Mouse (Mus musculus) limb, embryonic 14.5 days (tissue): Measurements from ENCODE around the gene Rela. TPM values are rescaled to one million over a fixed set of nuclear protein-coding genes. Genes with fewer than 3 reads are reported as not detected.

Experiments used
- ATAC-seq: fragments of 200-750 bp; cut with Nextera tagmentation; 2 replicates; pipeline ENCODE4 v1.8.0; 2017; ENCODE audit warnings: low read depth, moderate number of reproducible peaks, moderate TSS enrichment; ENCODE audit not compliant: low FRiP score
- DNase-seq: peaks from one replicate; pipeline ENCODE4 v3.0.0-alpha.2; 2015; ENCODE audit warnings: low spot score
- H3K27ac ChIP-seq: fragments of 300-500 bp; sonication (generic); replicated peaks from 2 replicates; pipeline ENCODE4 v1.5.1; 2014; ENCODE audit warnings: low read depth, mild to moderate bottlenecking, low read length, moderate library complexity, mixed read lengths
- H3K27me3 ChIP-seq: fragments of 300-500 bp; sonication (generic); 2 replicates; pipeline ENCODE4 v1.6.1; 2014; ENCODE audit warnings: low read length, mixed read lengths; ENCODE audit not compliant: control insufficient read depth, insufficient read depth
- H3K36me3 ChIP-seq: fragments of 300-500 bp; sonication (generic); 2 replicates; pipeline ENCODE4 v1.6.1; 2014; ENCODE audit warnings: mild to moderate bottlenecking, low read length, moderate library complexity, mixed read lengths; ENCODE audit not compliant: control insufficient read depth, insufficient read depth
- H3K4me1 ChIP-seq: fragments of 300-500 bp; sonication (generic); 2 replicates; pipeline ENCODE4 v1.6.1; 2014; ENCODE audit warnings: antibody characterized with exemption, low read length, mixed read lengths; ENCODE audit not compliant: control insufficient read depth, insufficient read depth
- H3K4me2 ChIP-seq: fragments of 300-500 bp; sonication (generic); replicated peaks from 2 replicates; pipeline ENCODE4 v1.6.1; 2014; ENCODE audit warnings: low read depth, mild to moderate bottlenecking, low read length, moderate library complexity; ENCODE audit not compliant: severe bottlenecking
- H3K4me3 ChIP-seq: fragments of 300-500 bp; sonication (generic); replicated peaks from 2 replicates; pipeline ENCODE4 v1.5.1; 2014; ENCODE audit warnings: low read length
- H3K9ac ChIP-seq: fragments of 300-500 bp; sonication (generic); 2 replicates; pipeline ENCODE4 v1.6.1; 2014; ENCODE audit warnings: mild to moderate bottlenecking, low read depth, low read length, moderate library complexity; ENCODE audit not compliant: severe bottlenecking
- H3K9me3 ChIP-seq: fragments of 300-500 bp; sonication (generic); 2 replicates; pipeline ENCODE4 v1.6.1; 2016; ENCODE audit warnings: low read length; ENCODE audit not compliant: control insufficient read depth
- POLR2A ChIP-seq: fragments of 200-500 bp; IDR thresholded peaks from 2 replicates; pipeline ENCODE4 v1.8.0; 2012; ENCODE audit warnings: inconsistent platforms, mild to moderate bottlenecking, moderate library complexity, borderline replicate concordance; ENCODE audit not compliant: insufficient read depth, insufficient read length; ENCODE audit errors: extremely low read depth
- WGBS: fragments of 180-500 bp; shearing (Covaris S2); extraction: QIAGEN DNeasy Blood & Tissue Kit; methylation state at CpG from one replicate; pipeline ENCODE4 v1.1.7; 2014; 5-methylcytosine and 5-hydroxymethylcytosine counted together
- polyA plus RNA-seq, 2 experiments: library from polyadenylated mRNA; depleted of rRNA in 1 of 2; stranded (reverse) in 1 of 2; unstranded in 1 of 2; fragments of >200 nt; fragmentation: Nextera tagmentation in 1 of 2; extraction: Ambion mirVana in 1 of 2; gene quantifications; 2 replicates each; pipeline versions ENCODE4 v1.2.1 to v1.2.3; 2012 to 2014

The Rela gene
- polyA plus RNA-seq, 2 experiments, result 54.8 to 59.8 TPM

- no peaks in the 10 kb centered on the region for H3K27me3 ChIP-seq
Measured at GRCm38 (mm10) chr19:5666386-5666785, 29.1 kb downstream of the Rela start.

GRCm38 (mm10) chr19:5668372-5668771, 31.1 kb downstream of the Rela start:
- Histone ChIP-seq H3K4me1 (peaks cover 6% of the 10 kb centered on the region; the same call in 1 of the 2 replicates), H3K36me3 (peaks cover 84% of the 10 kb centered on the region), H3K9ac (no peak overlapping the region), H3K27me3 (no peaks in the 10 kb centered on the region), H3K4me3 (no peak overlapping the region), H3K9me3 (no peaks in the 10 kb centered on the region), H3K4me2 (no peak overlapping the region), H3K27ac (no peak overlapping the region)
- DNase-seq (no peak), ATAC-seq (no peak)
- 92% methylated on average over 4 of the region's 4 CpGs for WGBS
- no peak for TF ChIP-seq POLR2A

More at GRCm38 (mm10) chr19:5666386-5666785, 29.1 kb downstream of the Rela start:
- 92% methylated on average over 18 of the region's 18 CpGs for WGBS
- Histone ChIP-seq H3K36me3 (peaks cover 70% of the 10 kb centered on the region), H3K4me3 (no peak overlapping the region), H3K9ac (no peak overlapping the region), H3K27ac (no peak overlapping the region), H3K4me2 (no peak overlapping the region), H3K4me1 (peaks cover 15% of the 10 kb centered on the region), H3K9me3 (no peaks in the 10 kb centered on the region)
- no peak for TF ChIP-seq POLR2A
- DNase-seq, result no peak
- no peak for ATAC-seq

- Histone ChIP-seq H3K4me2 (no peak overlapping the region), H3K9me3 (no peaks in the 10 kb centered on the region), H3K36me3 (peaks cover 94% of the 10 kb centered on the region), H3K27me3 (no peaks in the 10 kb centered on the region), H3K4me1 (no peaks in the 10 kb centered on the region), H3K9ac (no peak overlapping the region), H3K4me3 (no peak overlapping the region), H3K27ac (no peak overlapping the region)
- ATAC-seq (no peak), DNase-seq (no peak)
- no peak for TF ChIP-seq POLR2A
- 85% methylated on average over 4 of the region's 4 CpGs for WGBS
Measured at GRCm38 (mm10) chr19:5680432-5680831, 43.1 kb downstream of the Rela start.

- DNase-seq, result no peak
- no peak for ATAC-seq
- Histone ChIP-seq H3K27ac (no peak overlapping the region), H3K9ac (no peak overlapping the region), H3K9me3 (no peaks in the 10 kb centered on the region), H3K4me3 (no peak overlapping the region), H3K27me3 (no peaks in the 10 kb centered on the region), H3K4me2 (no peak overlapping the region), H3K36me3 (peaks cover 78% of the 10 kb centered on the region), H3K4me1 (no peaks in the 10 kb centered on the region)
- 90% methylated on average over 12 of the region's 12 CpGs for WGBS
- TF ChIP-seq POLR2A, result no peak
Measured at GRCm38 (mm10) chr19:5684236-5684635, 47.0 kb downstream of the Rela start.

GRCm38 (mm10) chr19:5684985-5685384, 47.7 kb downstream of the Rela start:
- H3K36me3 ChIP-seq, result peaks cover 70% of the 10 kb centered on the region
- DNase-seq, result no peak

GRCm38 (mm10) chr19:5685431-5685830, 48.1 kb downstream of the Rela start:
- Histone ChIP-seq H3K4me1 (peaks cover 4% of the 10 kb centered on the region), H3K4me2 (no peak overlapping the region), H3K27ac (no peak overlapping the region), H3K9ac (no peak overlapping the region), H3K36me3 (peaks cover 66% of the 10 kb centered on the region), H3K9me3 (no peaks in the 10 kb centered on the region), H3K4me3 (no peak overlapping the region), H3K27me3 (no peaks in the 10 kb centered on the region)
- 96% methylated on average over 19 of the region's 19 CpGs for WGBS
- DNase-seq (no peak), ATAC-seq (no peak)
- TF ChIP-seq POLR2A, result no peak

More at GRCm38 (mm10) chr19:5684985-5685384, 47.7 kb downstream of the Rela start:
- WGBS, result 90% methylated on average over 13 of the region's 13 CpGs
- no peaks in the 10 kb centered on the region for H3K27me3 ChIP-seq
- no peak for ATAC-seq
- no peak overlapping the region for H3K27ac ChIP-seq
- H3K9ac ChIP-seq, result no peak overlapping the region
- no peaks in the 10 kb centered on the region for H3K4me1 ChIP-seq
- H3K4me2 ChIP-seq, result no peak overlapping the region
- TF ChIP-seq POLR2A, result no peak
- no peaks in the 10 kb centered on the region for H3K9me3 ChIP-seq
- H3K4me3 ChIP-seq, result no peak overlapping the region
